Mouse (Mus musculus) mouse trophoblast stem cell (cell line): ENCODE data around the gene Npat.

Source experiments
- in situ Hi-C, 2 experiments: fragments of 300-500 bp; cut with MseI, MboI; formaldehyde crosslinking; loops; 2 replicates in 1 of 2; 3 replicates in 1 of 2; pipeline ENCODE4 v1.15.1; 2025

Gene Npat

DNA sequence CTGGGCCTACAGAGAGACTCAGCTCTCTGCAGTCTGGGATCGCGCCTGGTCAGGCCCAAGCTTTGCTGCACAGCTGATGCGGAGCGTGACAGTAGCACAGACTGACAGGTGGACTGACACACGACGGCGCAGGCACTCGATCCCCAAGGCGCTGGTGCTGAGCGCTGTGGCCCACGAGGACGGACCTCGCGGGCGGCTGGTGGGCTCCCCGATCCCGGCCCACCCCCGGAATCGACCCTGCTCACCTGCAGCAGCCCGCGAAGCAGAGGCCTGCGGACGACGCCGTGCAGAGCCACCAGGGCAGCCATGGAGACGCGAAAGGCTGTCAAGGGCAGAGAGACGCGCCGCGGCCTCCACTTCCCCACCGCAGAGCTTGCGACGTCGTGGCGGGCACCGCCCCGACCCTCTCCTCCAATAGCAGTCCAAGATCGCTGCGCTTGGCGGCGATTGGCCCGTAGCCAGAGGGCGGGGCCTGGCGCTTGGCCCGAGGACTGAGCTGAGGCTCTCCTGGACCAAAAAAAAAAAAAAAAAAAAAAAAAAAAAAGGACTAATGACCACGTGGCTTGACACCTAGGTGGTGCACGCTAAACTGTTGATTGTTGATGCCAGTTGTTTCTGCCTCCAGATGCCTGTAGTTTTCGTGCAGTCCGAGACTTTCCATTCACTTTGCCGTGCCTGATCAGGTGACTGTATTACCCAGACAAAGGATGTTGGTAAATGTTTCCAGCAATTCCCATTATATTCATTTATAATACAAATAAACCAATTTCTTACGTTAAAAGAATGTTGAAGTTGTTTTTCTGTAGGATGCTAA lies 73.3 kb downstream of the Npat start, which contains the start of gene Acat1:
Acat1 (minus strand) TSS at position 415 of the 814 bp plus-strand sequence.
- in situ Hi-C loops, result no loop called here

DNA sequence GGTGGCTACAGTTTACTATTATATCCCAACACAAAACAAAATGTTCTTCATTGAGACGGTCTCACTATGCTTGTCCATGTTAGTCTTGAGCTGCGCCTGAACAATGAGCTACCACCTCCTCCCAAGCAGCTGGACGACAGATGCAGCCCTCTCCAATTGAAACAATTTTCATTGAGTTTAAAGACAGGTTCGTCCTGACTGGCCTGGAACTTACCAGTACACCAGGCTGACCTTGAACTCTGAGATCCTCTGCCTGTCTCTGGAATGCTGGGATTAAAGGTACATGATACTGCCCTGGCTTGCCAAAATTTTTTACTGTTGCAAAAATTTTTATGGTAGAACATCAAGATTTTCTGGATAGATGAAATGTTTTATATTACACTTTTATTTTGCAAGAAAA lies 77.4 kb downstream of the Npat start:
- in situ Hi-C loops, result no loop called here

DNA sequence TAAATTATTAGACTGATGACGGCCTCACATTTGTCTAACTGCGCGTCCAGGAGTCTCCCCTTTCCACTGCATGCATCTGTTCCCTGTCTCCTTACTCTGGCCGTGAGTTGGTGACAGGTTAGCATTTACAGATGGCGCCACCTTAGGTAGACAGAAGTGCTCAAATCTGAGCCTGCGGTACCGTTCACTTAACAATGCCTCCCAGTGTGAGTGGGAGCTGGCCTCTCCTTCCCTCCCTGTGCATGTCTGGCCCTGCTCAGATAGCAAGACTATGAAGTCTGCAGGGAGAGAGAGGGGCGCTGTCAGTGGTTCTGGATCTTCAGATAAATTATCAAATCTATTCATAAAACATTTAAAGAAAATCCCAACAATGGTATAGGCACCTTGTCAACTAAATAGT lies 78.4 kb downstream of the Npat start:
- in situ Hi-C loops, result no loop called here
